Mouse (Mus musculus): ENCODE results near the gene Mllt1. TPM values are rescaled to one million over a fixed set of nuclear protein-coding genes. Genes with fewer than 3 reads are reported as not detected.
"Not testable (repeated sequence)": the region's sequence is repeated elsewhere in the genome, so short reads cannot be mapped to it uniquely, and the experiment has no call there.

The Mllt1 gene
- total RNA-seq, 2 experiments from 2014 or later: 2.1 to 3.5 TPM

GRCm38 (mm10) chr17:56938751-56939150 lies 3.5 kb upstream of the Mllt1 start:
- no peak for ATAC-seq (replicated peaks; ENCODE audit: low FRiP score, poor library complexity, severe bottlenecking)

GRCm38 (mm10) chr17:56936731-56937130 lies 1.5 kb upstream of the Mllt1 start:
- ATAC-seq (replicated peaks; ENCODE audit: low FRiP score, poor library complexity, severe bottlenecking): no peak

- ATAC-seq (replicated peaks; ENCODE audit: low FRiP score, poor library complexity, severe bottlenecking): peak; percentile 39; the same call in 1 of the 2 replicates
Observed at GRCm38 (mm10) chr17:56934545-56935330, 477 bp downstream of the Mllt1 start.

GRCm38 (mm10) chr17:56933395-56933794 lies 1.8 kb downstream of the Mllt1 start:
- ATAC-seq (replicated peaks; ENCODE audit: low FRiP score, poor library complexity, severe bottlenecking): no peak

- ATAC-seq (replicated peaks; ENCODE audit: low FRiP score, poor library complexity, severe bottlenecking): no peak
Observed at GRCm38 (mm10) chr17:56930026-56930425, 5.2 kb downstream of the Mllt1 start.

GRCm38 (mm10) chr17:56929530-56929929 lies 5.7 kb downstream of the Mllt1 start:
- no peak for ATAC-seq (replicated peaks; ENCODE audit: low FRiP score, poor library complexity, severe bottlenecking)

- ATAC-seq (replicated peaks; ENCODE audit: low FRiP score, poor library complexity, severe bottlenecking): no peak
Observed at GRCm38 (mm10) chr17:56929101-56929500, 6.1 kb downstream of the Mllt1 start.

- no peak for ATAC-seq (replicated peaks; ENCODE audit: low FRiP score, poor library complexity, severe bottlenecking)
Observed at GRCm38 (mm10) chr17:56925998-56926397, 9.2 kb downstream of the Mllt1 start.

GRCm38 (mm10) chr17:56919725-56920124 lies 15.5 kb downstream of the Mllt1 start:
- ATAC-seq (replicated peaks; ENCODE audit: low FRiP score, poor library complexity, severe bottlenecking): no peak

- ATAC-seq (replicated peaks; ENCODE audit: low FRiP score, poor library complexity, severe bottlenecking): no peak
Observed at GRCm38 (mm10) chr17:56917166-56917565, 18.0 kb downstream of the Mllt1 start.

GRCm38 (mm10) chr17:56913444-56913843 lies 21.8 kb downstream of the Mllt1 start:
- no peak for ATAC-seq (replicated peaks; ENCODE audit: low FRiP score, poor library complexity, severe bottlenecking)

- no peak for ATAC-seq (replicated peaks; ENCODE audit: low FRiP score, poor library complexity, severe bottlenecking)
Observed at GRCm38 (mm10) chr17:56913023-56913422, 22.2 kb downstream of the Mllt1 start.

- not testable (repeated sequence) for ATAC-seq (replicated peaks; ENCODE audit: low FRiP score, poor library complexity, severe bottlenecking)
Observed at GRCm38 (mm10) chr17:56909764-56910163, 25.5 kb downstream of the Mllt1 start.

- ATAC-seq (replicated peaks; ENCODE audit: low FRiP score, poor library complexity, severe bottlenecking): no peak
Observed at GRCm38 (mm10) chr17:56907887-56908286, 27.3 kb downstream of the Mllt1 start.

GRCm38 (mm10) chr17:56907096-56907495 lies 28.1 kb downstream of the Mllt1 start:
- no peak for ATAC-seq (replicated peaks; ENCODE audit: low FRiP score, poor library complexity, severe bottlenecking)

- ATAC-seq (replicated peaks; ENCODE audit: low FRiP score, poor library complexity, severe bottlenecking): no peak
Observed at GRCm38 (mm10) chr17:56906166-56906565, 29.0 kb downstream of the Mllt1 start.

- ATAC-seq (replicated peaks; ENCODE audit: low FRiP score, poor library complexity, severe bottlenecking): no peak
Observed at GRCm38 (mm10) chr17:56902698-56903097, 32.5 kb downstream of the Mllt1 start.

GRCm38 (mm10) chr17:56897630-56898195 lies 37.5 kb downstream of the Mllt1 start:
- peak; percentile 63; the same call in 1 of the 2 replicates for ATAC-seq (replicated peaks; ENCODE audit: low FRiP score, poor library complexity, severe bottlenecking)

GRCm38 (mm10) chr17:56896513-56897129 lies 38.6 kb downstream of the Mllt1 start:
- no peak for ATAC-seq (replicated peaks; ENCODE audit: low FRiP score, poor library complexity, severe bottlenecking)

- no peak for ATAC-seq (replicated peaks; ENCODE audit: low FRiP score, poor library complexity, severe bottlenecking)
Observed at GRCm38 (mm10) chr17:56895368-56895918, 39.8 kb downstream of the Mllt1 start.

GRCm38 (mm10) chr17:56890018-56890417 lies 45.2 kb downstream of the Mllt1 start:
- ATAC-seq (replicated peaks; ENCODE audit: low FRiP score, poor library complexity, severe bottlenecking): no peak

All from erythroblast, adult 5-6 weeks (primary cell).